Mouse (Mus musculus) C2C12 (cell line): ENCODE results near the gene Pmp22. TPM values are rescaled to one million over a fixed set of nuclear protein-coding genes. Genes with fewer than 3 reads are reported as not detected.

Experiments
- H3K27me3 ChIP-seq: one replicate; pipeline ENCODE4 v1.6.1; 2011; ENCODE audit not compliant: control insufficient read depth, insufficient read depth, insufficient read length
- H3K36me3 ChIP-seq: one replicate; pipeline ENCODE4 v1.6.1; 2011; ENCODE audit not compliant: control insufficient read depth, insufficient read depth
- H3K4me3 ChIP-seq: one replicate; pipeline ENCODE4 v1.5.1; 2011; ENCODE audit warnings: mild to moderate bottlenecking, control low read depth; ENCODE audit not compliant: poor library complexity, insufficient read depth, severe bottlenecking
- H3K79me2 ChIP-seq: one replicate; pipeline ENCODE4 v1.6.1; 2011; ENCODE audit not compliant: control insufficient read depth, insufficient read depth
- H3K79me3 ChIP-seq: one replicate; pipeline ENCODE4 v1.6.1; 2011; ENCODE audit warnings: low read depth, control low read depth
- H3ac ChIP-seq: one replicate; pipeline ENCODE3; 2011; ENCODE audit warnings: low read depth; ENCODE audit not compliant: control insufficient read depth, insufficient read length
- CEBPB ChIP-seq: IDR thresholded peaks from one replicate; pipeline ENCODE4 v1.6.1; 2011; ENCODE audit warnings: low read depth, mild to moderate bottlenecking, control low read depth, moderate library complexity
- CTCF ChIP-seq: IDR thresholded peaks from one replicate; pipeline ENCODE4 v1.5.1; 2011; ENCODE audit not compliant: control insufficient read depth, insufficient read depth, insufficient read length
- FOSL1 ChIP-seq: IDR thresholded peaks from one replicate; pipeline ENCODE4 v1.8.0; 2011; ENCODE audit warnings: mild to moderate bottlenecking, low read length; ENCODE audit not compliant: poor library complexity, insufficient read depth, severe bottlenecking
- MAX ChIP-seq: IDR thresholded peaks from one replicate; pipeline ENCODE4 v1.6.1; 2011; ENCODE audit warnings: mild to moderate bottlenecking, control low read depth
- MYOD1 ChIP-seq: IDR thresholded peaks from one replicate; pipeline ENCODE4 v1.6.1; 2011; ENCODE audit warnings: low read depth; ENCODE audit not compliant: control insufficient read depth, insufficient read length
- MYOG ChIP-seq: IDR thresholded peaks from one replicate; pipeline ENCODE4 v1.6.1; 2011; ENCODE audit not compliant: control insufficient read depth, insufficient read length; ENCODE audit errors: extremely low read depth
- USF1 ChIP-seq: IDR thresholded peaks from one replicate; pipeline ENCODE4 v1.6.1; 2011; ENCODE audit warnings: low read depth, mild to moderate bottlenecking, control low read depth, moderate library complexity
- polyA plus RNA-seq: library from polyadenylated mRNA; unstranded; fragments of >200 nt; fragmentation: generic; extraction: Trizol; gene quantifications from one replicate; pipeline ENCODE4 v1.2.1, GENCODE M21; 2012; ENCODE audit warnings: missing spikeins

The Pmp22 gene
- polyA plus RNA-seq, 1 experiment: 56.7 TPM

- Histone ChIP-seq H3K79me2 (no peaks in the 10 kb centered on the region), H3K36me3 (peaks cover 8% of the 10 kb centered on the region), H3K4me3 (no peak overlapping the region), H3K79me3 (no peaks in the 10 kb centered on the region), H3K27me3 (no peaks in the 10 kb centered on the region), H3ac (no peak overlapping the region)
- TF ChIP-seq MYOG (no peak), FOSL1 (no peak), USF1 (no peak), MAX (no peak), CEBPB (no peak), CTCF (no peak), MYOD1 (no peak)
Observed at GRCm38 (mm10) chr11:63164756-63165484, 36.1 kb downstream of the Pmp22 start.

GRCm38 (mm10) chr11:63167826-63168225, 39.0 kb downstream of the Pmp22 start:
- no peaks in the 10 kb centered on the region for H3K79me3 ChIP-seq
- H3K27me3 ChIP-seq: no peaks in the 10 kb centered on the region
- no peak overlapping the region for H3K4me3 ChIP-seq
- TF ChIP-seq CTCF: no peak
- TF ChIP-seq MYOG: no peak
- TF ChIP-seq FOSL1: no peak
- TF ChIP-seq MAX: no peak
- TF ChIP-seq CEBPB: no peak
- no peak for TF ChIP-seq MYOD1
- no peak for TF ChIP-seq USF1
- H3K79me2 ChIP-seq: no peaks in the 10 kb centered on the region
- H3K36me3 ChIP-seq: no peaks in the 10 kb centered on the region
- H3ac ChIP-seq: no peak overlapping the region

GRCm38 (mm10) chr11:63168551-63169258, 39.9 kb downstream of the Pmp22 start:
- H3K27me3 ChIP-seq: no peaks in the 10 kb centered on the region
- no peaks in the 10 kb centered on the region for H3K79me3 ChIP-seq
- no peaks in the 10 kb centered on the region for H3K36me3 ChIP-seq
- TF ChIP-seq FOSL1: no peak
- TF ChIP-seq MAX: no peak
- no peak overlapping the region for H3ac ChIP-seq
- H3K79me2 ChIP-seq: no peaks in the 10 kb centered on the region
- H3K4me3 ChIP-seq: no peak overlapping the region

- no peak overlapping the region for H3K4me3 ChIP-seq
- no peak overlapping the region for H3ac ChIP-seq
- no peaks in the 10 kb centered on the region for H3K79me3 ChIP-seq
- H3K27me3 ChIP-seq: no peaks in the 10 kb centered on the region
- TF ChIP-seq MYOD1: no peak
- TF ChIP-seq MAX: no peak
- no peak for TF ChIP-seq MYOG
- TF ChIP-seq USF1: no peak
- TF ChIP-seq CTCF: no peak
- no peak for TF ChIP-seq FOSL1
- no peak for TF ChIP-seq CEBPB
- no peaks in the 10 kb centered on the region for H3K79me2 ChIP-seq
- H3K36me3 ChIP-seq: no peaks in the 10 kb centered on the region
Observed at GRCm38 (mm10) chr11:63171977-63172376, 43.2 kb downstream of the Pmp22 start.

GRCm38 (mm10) chr11:63173604-63174003, 44.8 kb downstream of the Pmp22 start:
- peak; percentile 63 for TF ChIP-seq USF1
- no peak for TF ChIP-seq MYOG
- TF ChIP-seq FOSL1: no peak
- TF ChIP-seq MYOD1: peak; percentile 89
- no peak for TF ChIP-seq CEBPB
- peak; percentile 72 for TF ChIP-seq MAX
- no peak overlapping the region for H3K4me3 ChIP-seq

More at GRCm38 (mm10) chr11:63173604-63174003, 44.8 kb downstream of the Pmp22 start:
- Histone ChIP-seq H3K79me2 (no peaks in the 10 kb centered on the region), H3K79me3 (no peaks in the 10 kb centered on the region), H3K27me3 (no peaks in the 10 kb centered on the region), H3ac (no peak overlapping the region), H3K36me3 (no peaks in the 10 kb centered on the region)
